In genomic region chr12:64972063-64972462, GRCm38 (mm10) we compare ENCODE assay signal across 16 mouse cellular contexts. TPM values are rescaled to one million over a fixed set of nuclear protein-coding genes. Genes with fewer than 3 reads are reported as not detected.
DNase-seq lines count a peak whose midpoint lies in the region; ATAC-seq and TF ChIP-seq lines count a peak whose summit lies in the region.
"Had no signal": no experiment of that assay in that cellular context is flagged by ENCODE, and none has a peak within 500 bp of the region (broad histone marks: within the 10 kb centered on the region; RNA-seq: fewer than 3 reads in every experiment).

No protein-coding gene starts in this region.

- in situ Hi-C loops in CH12.LX (cut with MboI; ENCODE audit: low pct_ligation_motif_present, low pct_unique_long_range_greater_than_20kb, low sequenced_read_pairs): loop anchor here (25.0 kb wide), 1 partner anchor 190 kb away; the partner anchor contains the start of gene Mis18bp1

- no peak for TF ChIP-seq CTCF in layer of hippocampus, adult 2 months (conservative IDR thresholded peaks at IDR 0.05)
- no peak for TF ChIP-seq CTCF in CH12.LX (conservative IDR thresholded peaks at IDR 0.05 in 1 of 2, IDR thresholded peaks at IDR 0.05 in 1 of 2; ENCODE audit: low read depth in 2 of 2, low read length in 2 of 2)

- H3K9ac ChIP-seq in forebrain, embryonic 15.5 days (replicated peaks): 0 out of 2 replicates have a peak overlapping the region, but pooled peaks have one; percentile 13
- H3K9ac ChIP-seq in forebrain, embryonic 11.5 days (ENCODE audit: low read length): no peak overlapping the region
- peak overlapping the region; percentile 53; the same call in 1 of the 2 replicates for H3K9ac ChIP-seq in CH12.LX (ENCODE audit: insufficient read depth, low read depth)
- no peak overlapping the region for H3K9ac ChIP-seq in liver, embryonic 15.5 days
- H3K9ac ChIP-seq: lung, embryonic 15.5 days had no signal

- no peak for TF ChIP-seq RAD21 in CH12.LX (IDR thresholded peaks at IDR 0.05; ENCODE audit: low read depth, low read length)

- no peaks in the 10 kb centered on the region for H3K27me3 ChIP-seq in forebrain, embryonic 15.5 days
- H3K27me3 ChIP-seq in forebrain, embryonic 11.5 days (ENCODE audit: control insufficient read depth, insufficient read depth, low read length): no peaks in the 10 kb centered on the region
- no peaks in the 10 kb centered on the region for H3K27me3 ChIP-seq in CH12.LX (replicated peaks)
- H3K27me3 ChIP-seq in liver, embryonic 15.5 days: no peaks in the 10 kb centered on the region
- H3K27me3 ChIP-seq: lung, embryonic 15.5 days had no signal

- no peak overlapping the region for H3K4me3 ChIP-seq in forebrain, embryonic 15.5 days
- no peak overlapping the region for H3K4me3 ChIP-seq in forebrain, embryonic 11.5 days (ENCODE audit: low read depth, low read length)
- peak overlapping the region; percentile 99 for H3K4me3 ChIP-seq in layer of hippocampus, adult 2 months
- H3K4me3 ChIP-seq in CH12.LX (replicated peaks in 1 of 3; ENCODE audit: low read depth in 2 of 3, low read length in 2 of 3, poor library complexity in 1 of 3): peak overlapping the region in 2 of 3 experiments; percentile 31 to 49
- H3K4me3 ChIP-seq in liver, embryonic 15.5 days (replicated peaks): no peak overlapping the region
- H3K4me3 ChIP-seq: erythroblast, embryonic 14.5 days; lung, embryonic 15.5 days had no signal

- H3K79me2 ChIP-seq in CH12.LX (replicated peaks; ENCODE audit: control insufficient read depth, extremely low read depth, insufficient read depth, poor library complexity, severe bottlenecking): peaks cover 64% of the 10 kb centered on the region

- no peak overlapping the region; the same call in 1 of the 2 replicates for H3K4me2 ChIP-seq in forebrain, embryonic 15.5 days (replicated peaks)
- no peak overlapping the region for H3K4me2 ChIP-seq in forebrain, embryonic 11.5 days (ENCODE audit: low read depth, low read length, severe bottlenecking)
- peak overlapping the region; percentile 99 for H3K4me2 ChIP-seq in CH12.LX (ENCODE audit: insufficient read depth, low read depth, poor library complexity, severe bottlenecking)
- H3K4me2 ChIP-seq in liver, embryonic 15.5 days: peak overlapping the region; percentile 13; the same call in 1 of the 2 replicates
- H3K4me2 ChIP-seq: lung, embryonic 15.5 days had no signal

- dilution Hi-C loops in CH12.LX (cut with MboI; ENCODE audit: extremely low pct_ligation_motif_present, extremely low pct_unique_long_range_greater_than_20kb, low sequenced_read_pairs): no loop called here

- 67% methylated on average over 6 of the region's 6 CpGs for WGBS in forebrain, embryonic 15.5 days
- 85% methylated on average over 6 of the region's 6 CpGs for WGBS in forebrain, embryonic 11.5 days
- 44% methylated on average over 6 of the region's 6 CpGs for WGBS in liver, embryonic 15.5 days (ENCODE audit: insufficient replicate concordance)

- no peak for TF ChIP-seq EP300 in CH12.LX (IDR thresholded peaks at IDR 0.05; ENCODE audit: low read length)

- no peak overlapping the region for H3K27ac ChIP-seq in forebrain, embryonic 15.5 days (replicated peaks)
- no peak overlapping the region for H3K27ac ChIP-seq in forebrain, embryonic 11.5 days (ENCODE audit: low read depth, low read length)
- no peak overlapping the region for H3K27ac ChIP-seq in layer of hippocampus, adult 2 months
- H3K27ac ChIP-seq in CH12.LX (ENCODE audit: insufficient read depth, low read depth): peak overlapping the region; percentile 52; the same call in 1 of the 2 replicates
- no peak overlapping the region for H3K27ac ChIP-seq in liver, embryonic 15.5 days (replicated peaks)
- H3K27ac ChIP-seq: lung, embryonic 15.5 days had no signal

- TF ChIP-seq POLR2A in CH12.LX (IDR thresholded peaks at IDR 0.05; ENCODE audit: low read depth, low read length): no peak

- no peaks in the 10 kb centered on the region for H3K9me3 ChIP-seq in forebrain, embryonic 15.5 days
- no peaks in the 10 kb centered on the region for H3K9me3 ChIP-seq in forebrain, embryonic 11.5 days (ENCODE audit: control insufficient read depth, low read length)
- H3K9me3 ChIP-seq in CH12.LX (replicated peaks; ENCODE audit: low read length): no peaks in the 10 kb centered on the region
- H3K9me3 ChIP-seq in liver, embryonic 15.5 days (replicated peaks): no peaks in the 10 kb centered on the region
- H3K9me3 ChIP-seq: lung, embryonic 15.5 days had no signal

- peaks cover 55% of the 10 kb centered on the region for H3K4me1 ChIP-seq in forebrain, embryonic 15.5 days
- no peaks in the 10 kb centered on the region for H3K4me1 ChIP-seq in forebrain, embryonic 11.5 days (replicated peaks; ENCODE audit: control insufficient read depth, insufficient read depth, low read length)
- H3K4me1 ChIP-seq in CH12.LX (ENCODE audit: control insufficient read depth in 1 of 2, insufficient read depth in 2 of 2): peaks cover 3 to 46% of the 10 kb centered on the region in 2 experiments; a peak in 2 of 4 replicates
- peaks cover 38% of the 10 kb centered on the region for H3K4me1 ChIP-seq in liver, embryonic 15.5 days (replicated peaks)

- H3K36me3 ChIP-seq in forebrain, embryonic 15.5 days: no peaks in the 10 kb centered on the region; the same call in 1 of the 2 replicates
- H3K36me3 ChIP-seq in forebrain, embryonic 11.5 days (ENCODE audit: control insufficient read depth, insufficient read depth, low read length): no peaks in the 10 kb centered on the region; the same call in 1 of the 2 replicates
- H3K36me3 ChIP-seq in CH12.LX (replicated peaks in 1 of 2; ENCODE audit: control insufficient read depth in 1 of 2, insufficient read depth in 1 of 2, low read length in 1 of 2): peaks cover 2 to 12% of the 10 kb centered on the region in 2 experiments
- H3K36me3 ChIP-seq in liver, embryonic 15.5 days (replicated peaks): no peaks in the 10 kb centered on the region

- DNase-seq in forebrain, embryonic 11.5 days (ENCODE audit: low spot score): no peak
- DNase-seq in layer of hippocampus, adult 2 months (ENCODE audit: low spot score in 2 of 2): no peak
- DNase-seq in layer of hippocampus, adult 11-12 months (ENCODE audit: low spot score): no peak
- no peak for DNase-seq in CH12.LX (ENCODE audit: extremely low read depth)
- no peak for DNase-seq in left cerebral cortex, adult 9 months (ENCODE audit: low spot score in 2 of 2)
- DNase-seq in right cerebral cortex, postnatal 25 days: no peak
- DNase-seq: cerebellum, adult 18-20 months; embryo, embryonic 11 days; heart, postnatal 10 days; kidney, adult 8-10 months; thymus, postnatal 36 days had no signal

- ATAC-seq in forebrain, embryonic 15.5 days (replicated peaks): no peak
- no peak for ATAC-seq in forebrain, embryonic 11.5 days (replicated peaks; ENCODE audit: low FRiP score)
- ATAC-seq in liver, embryonic 15.5 days (ENCODE audit: insufficient read depth): no peak
- ATAC-seq: activated CD4-positive, CD25-positive, alpha-beta regulatory T cell, adult 4 months had no signal

TF ChIP-seq in CH12.LX, 34 proteins besides CTCF, POLR2A, EP300 and RAD21:
- 0 out of 2 replicates have a peak, but pooled peaks have one; percentile 18 for TF ChIP-seq MEF2A (IDR thresholded peaks at IDR 0.05; ENCODE audit: borderline replicate concordance, low read depth, low read length)
- TF ChIP-seq SIN3A (IDR thresholded peaks at IDR 0.05; ENCODE audit: low read length): peak; percentile 45; the same call in 1 of the 2 replicates
- TF ChIP-seq E2F4 (IDR thresholded peaks at IDR 0.05; ENCODE audit: insufficient replicate concordance, low read depth, low read length): no peak
- 0 out of 2 replicates have a peak, but pooled peaks have one; percentile 53 for TF ChIP-seq CHD1 (IDR thresholded peaks at IDR 0.05; ENCODE audit: low read depth, low read length)
- no peak for TF ChIP-seq TBP (conservative IDR thresholded peaks at IDR 0.05; ENCODE audit: low read depth, low read length)
TF ChIP-seq in CH12.LX: peak in this region for 3.

RNA-seq across cellular contexts. Expression of gene Togaram1, which starts 6.5 kb away (rescaled TPM):
- 23.0 and 26.5 TPM in 2 replicates for polyA plus RNA-seq in forebrain, embryonic 15.5 days (2015; fragmentation: Nextera tagmentation; extraction: Ambion mirVana)
- polyA plus RNA-seq in forebrain, embryonic 11.5 days (2014; fragmentation: Nextera tagmentation; extraction: Ambion mirVana): 26.5 and 27.2 TPM in 2 replicates
- total RNA-seq in layer of hippocampus, adult 2 months (2021): 10 to 100 TPM; 49.7 to 50.8 TPM
- total RNA-seq in CH12.LX (2012; rRNA removed): 24.1 and 24.3 TPM in 2 replicates
- total RNA-seq in CH12.LX (2014; rRNA removed): 29.5 and 34.4 TPM in 2 replicates
- 19.1 and 22.6 TPM in 2 replicates for polyA plus RNA-seq in CH12.LX (2012; ENCODE audit: insufficient read length, low read depth)
- polyA plus RNA-seq in liver, embryonic 15.5 days (2015; fragmentation: Nextera tagmentation; extraction: Ambion mirVana): 6.0 and 6.5 TPM in 2 replicates

RNA-seq across cellular contexts. Expression of gene Klhl28, which starts 6.7 kb away (rescaled TPM):
- 27.8 and 29.0 TPM in 2 replicates for polyA plus RNA-seq in forebrain, embryonic 15.5 days (2015; fragmentation: Nextera tagmentation; extraction: Ambion mirVana)
- polyA plus RNA-seq in forebrain, embryonic 11.5 days (2014; fragmentation: Nextera tagmentation; extraction: Ambion mirVana): 13.7 and 14.2 TPM in 2 replicates
- total RNA-seq in layer of hippocampus, adult 2 months (2021): 10 to 100 TPM; 23.7 to 25.5 TPM
- total RNA-seq in CH12.LX (2012; rRNA removed) (9.5 and 9.6 TPM in 2 replicates), CH12.LX (2014; rRNA removed) (16.2 and 17.9 TPM in 2 replicates)
- polyA plus RNA-seq in CH12.LX (2012; ENCODE audit: insufficient read length, low read depth): 13.2 and 16.6 TPM in 2 replicates
- 2.8 and 3.5 TPM in 2 replicates for polyA plus RNA-seq in liver, embryonic 15.5 days (2015; fragmentation: Nextera tagmentation; extraction: Ambion mirVana)

RNA-seq across cellular contexts. Expression of gene Gm527, which starts 54.4 kb away (rescaled TPM):
- polyA plus RNA-seq in forebrain, embryonic 15.5 days (2015; fragmentation: Nextera tagmentation; extraction: Ambion mirVana): 1.3 and 4.8 TPM in 2 replicates
- 2.3 TPM in 2 replicates for polyA plus RNA-seq in forebrain, embryonic 11.5 days (2014; fragmentation: Nextera tagmentation; extraction: Ambion mirVana)
- total RNA-seq in layer of hippocampus, adult 2 months (2021): 10 to 100 TPM; 10.5 to 15.7 TPM
- 0.42 and 0.93 TPM in 2 replicates for total RNA-seq in CH12.LX (2012; rRNA removed)
- 2.0 and 2.6 TPM in 2 replicates for total RNA-seq in CH12.LX (2014; rRNA removed)
- polyA plus RNA-seq in CH12.LX (2012; ENCODE audit: insufficient read length, low read depth): 1.7 and 2.0 TPM in 2 replicates
- polyA plus RNA-seq in liver, embryonic 15.5 days (2015; fragmentation: Nextera tagmentation; extraction: Ambion mirVana): 0.43 and 0.79 TPM in 2 replicates
- polyA plus RNA-seq: erythroblast, embryonic 14.5 days had no signal

Comparison
In these comparisons a context has a peak if more than half of its experiments do, and no peak if none do; other contexts are left out.
1. H3K9ac ChIP-seq: peak in forebrain, embryonic 15.5 days (single experiment) and CH12.LX (single experiment); none in forebrain, embryonic 11.5 days (single experiment) and liver, embryonic 15.5 days (single experiment).
2. H3K4me2 ChIP-seq: peak in CH12.LX (single experiment) and liver, embryonic 15.5 days (single experiment); none in forebrain, embryonic 15.5 days (single experiment) and forebrain, embryonic 11.5 days (single experiment).
3. H3K4me3 ChIP-seq: peak in layer of hippocampus, adult 2 months (single experiment) and CH12.LX (2 of 3); none in forebrain, embryonic 15.5 days (single experiment), forebrain, embryonic 11.5 days (single experiment) and liver, embryonic 15.5 days (single experiment).